Mouse (Mus musculus): Measurements from ENCODE around the gene Ccr7. TPM values are rescaled to one million over a fixed set of nuclear protein-coding genes. Genes with fewer than 3 reads are reported as not detected.

Ccr7 gene
- not detected in 2 replicates for polyA plus RNA-seq (2015; fragmentation: Nextera tagmentation; extraction: Ambion mirVana)

DNA sequence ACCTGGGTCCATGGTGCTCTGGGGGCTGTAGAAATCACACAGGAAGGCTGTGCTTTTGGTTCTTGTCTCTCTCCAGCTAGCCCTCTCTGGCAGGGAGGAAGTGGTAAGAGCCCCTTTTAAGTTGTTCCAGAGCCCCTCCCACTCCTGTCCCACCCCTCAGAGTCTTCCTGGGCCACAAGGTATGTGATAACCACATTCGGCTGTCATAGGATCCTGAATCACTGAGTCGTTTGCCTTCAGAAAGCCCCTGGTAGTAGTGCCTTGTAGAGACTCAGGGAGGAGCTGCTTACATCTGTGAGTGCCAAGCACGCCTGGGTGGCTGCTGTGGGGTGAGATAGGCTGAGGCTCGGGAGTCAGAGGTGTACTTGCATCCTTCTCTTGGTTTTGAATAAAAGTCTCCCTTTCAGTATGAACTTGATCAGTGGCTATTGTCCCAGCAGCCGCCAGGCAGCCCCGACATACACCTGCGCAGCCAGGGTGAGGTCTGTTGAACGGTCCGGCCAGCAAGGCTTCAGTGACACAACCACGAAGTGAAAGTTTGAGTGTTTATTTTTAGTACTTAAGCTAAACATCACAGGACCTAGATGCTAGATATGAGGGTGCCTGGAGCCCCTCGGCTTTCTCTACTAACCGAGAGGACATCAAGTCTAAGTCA lies at the start of gene Ccr7:
Gene Ccr7 (minus strand): TSS at position 91 of the 655 bp plus-strand sequence.
- ATAC-seq (ENCODE audit: low FRiP score): no peak
- Histone ChIP-seq H3K4me3 (no peak within 1 kb of the TSS), H3K4me1 (replicated peaks) (no peaks in the 10 kb centered on the region), H3K27ac (no peak within 1 kb of the TSS), H3K4me2 (no peak within 1 kb of the TSS), H3K36me3 (no peaks in the 10 kb centered on the region), H3K9ac (no peak within 1 kb of the TSS; the same call in 1 of the 2 replicates), H3K9me3 (no peaks in the 10 kb centered on the region), H3K27me3 (peaks cover 6% of the 10 kb centered on the region; the same call in 1 of the 2 replicates)
- 81% methylated on average over 12 of the region's 12 CpGs for WGBS

DNA sequence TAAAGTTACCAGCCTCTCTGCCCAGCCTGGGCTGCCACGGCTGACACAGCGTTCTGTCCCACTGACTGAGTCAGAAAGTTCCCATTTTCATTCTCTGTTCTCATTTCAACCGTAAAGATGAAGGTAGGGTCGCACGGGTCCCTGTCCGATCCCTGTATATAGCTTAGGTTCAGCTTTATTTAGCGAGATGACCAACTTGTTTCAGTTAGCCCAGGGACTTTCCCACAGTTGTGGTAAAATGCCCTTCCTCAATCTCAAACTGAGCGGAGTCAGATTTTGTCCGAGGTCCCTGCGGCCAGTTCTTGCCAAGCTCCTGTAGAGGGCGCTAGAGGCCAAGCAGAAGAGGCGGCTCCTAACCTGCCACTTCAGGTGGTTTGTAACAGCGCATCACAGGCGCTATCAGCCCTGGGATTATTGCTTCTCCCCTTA lies 34.3 kb upstream of the Ccr7 start:
- Histone ChIP-seq H3K9me3 (no peaks in the 10 kb centered on the region), H3K27ac (no peak overlapping the region), H3K4me3 (no peak overlapping the region), H3K4me2 (no peak overlapping the region), H3K36me3 (no peaks in the 10 kb centered on the region), H3K27me3 (peaks cover 9% of the 10 kb centered on the region; the same call in 1 of the 2 replicates), H3K4me1 (replicated peaks) (no peaks in the 10 kb centered on the region), H3K9ac (no peak overlapping the region)
- no peak for ATAC-seq (ENCODE audit: low FRiP score)
- 24% methylated on average over 14 of the region's 14 CpGs for WGBS

DNA sequence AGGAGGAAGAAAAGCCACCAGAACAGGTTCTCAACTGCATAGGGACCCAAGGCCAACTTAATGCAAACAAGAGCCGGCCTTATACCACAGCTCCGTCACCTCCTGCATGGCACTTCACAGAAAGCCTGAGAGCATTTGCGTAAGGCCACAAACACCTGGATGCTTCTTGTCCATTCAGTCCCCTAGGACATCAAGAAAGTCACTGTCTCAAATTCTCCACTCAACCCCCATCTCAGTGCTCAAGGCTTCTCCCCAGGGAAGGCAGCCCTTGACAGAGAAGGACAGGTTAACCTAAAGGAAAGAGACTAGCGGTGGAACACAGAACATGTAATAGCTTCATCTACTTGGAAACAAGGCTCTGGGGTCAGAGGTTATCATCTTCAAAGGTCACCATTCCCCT lies 32.5 kb upstream of the Ccr7 start:
- ATAC-seq (ENCODE audit: low FRiP score): no peak
- no peaks in the 10 kb centered on the region for H3K36me3 ChIP-seq
- no peak overlapping the region for H3K27ac ChIP-seq
- no peak overlapping the region for H3K4me2 ChIP-seq
- 0 out of 2 replicates have a peak, but pooled peaks cover 4% of the 10 kb centered on the region for H3K4me1 ChIP-seq (replicated peaks)
- 92% methylated on average over 4 of the region's 4 CpGs for WGBS
- peaks cover 9% of the 10 kb centered on the region; the same call in 1 of the 2 replicates for H3K27me3 ChIP-seq
- no peaks in the 10 kb centered on the region for H3K9me3 ChIP-seq
- no peak overlapping the region for H3K9ac ChIP-seq
- no peak overlapping the region for H3K4me3 ChIP-seq

DNA sequence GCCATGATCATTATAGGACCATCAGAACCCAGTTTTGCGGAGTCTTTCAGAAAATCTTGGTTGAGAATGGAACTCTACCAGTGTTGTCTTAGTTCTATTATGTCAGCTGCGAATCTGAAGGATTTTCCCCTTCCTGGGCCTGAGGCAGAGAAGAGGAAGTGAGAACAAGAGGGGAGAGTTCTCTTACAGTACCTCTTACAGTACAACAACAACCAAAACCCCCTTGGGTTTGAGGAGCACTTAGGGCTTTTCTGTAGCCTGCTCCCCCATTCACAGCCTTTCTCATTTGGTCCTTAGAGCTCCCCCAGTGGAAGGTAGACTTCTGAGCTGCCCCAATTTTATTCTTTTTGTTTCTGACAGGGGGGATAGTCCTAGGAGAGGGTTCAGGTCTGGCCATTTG lies 32.0 kb upstream of the Ccr7 start:
- no peaks in the 10 kb centered on the region for H3K9me3 ChIP-seq
- no peak for ATAC-seq (ENCODE audit: low FRiP score)
- 0 out of 2 replicates have a peak, but pooled peaks cover 4% of the 10 kb centered on the region for H3K4me1 ChIP-seq (replicated peaks)
- no peak overlapping the region for H3K27ac ChIP-seq
- H3K9ac ChIP-seq: no peak overlapping the region
- 83% methylated on average over 2 of the region's 2 CpGs for WGBS
- H3K36me3 ChIP-seq: no peaks in the 10 kb centered on the region
- H3K27me3 ChIP-seq: peaks cover 9% of the 10 kb centered on the region; the same call in 1 of the 2 replicates
- H3K4me2 ChIP-seq: no peak overlapping the region
- no peak overlapping the region for H3K4me3 ChIP-seq

DNA sequence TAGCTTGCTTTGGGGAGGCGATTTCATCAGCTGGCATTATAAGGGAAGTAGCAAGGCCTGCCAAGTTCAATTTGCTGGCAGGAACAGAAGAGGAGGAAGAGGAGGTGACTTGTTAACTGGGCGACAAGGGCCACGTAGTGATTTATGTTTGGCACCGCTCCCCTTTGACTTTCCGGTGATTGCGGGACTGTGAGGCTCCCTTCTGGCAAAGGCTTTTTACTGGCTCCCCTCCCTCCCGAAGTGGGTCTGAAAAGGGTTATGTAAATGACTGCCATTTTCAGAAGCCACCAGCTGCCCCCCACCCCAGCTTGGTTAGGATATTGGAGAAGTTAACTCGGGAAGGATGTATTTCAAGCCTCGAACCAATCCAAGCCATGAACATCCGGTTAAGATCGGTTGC lies 27.7 kb upstream of the Ccr7 start:
- no peak overlapping the region for H3K4me2 ChIP-seq
- H3K27ac ChIP-seq: no peak overlapping the region
- H3K9me3 ChIP-seq: no peaks in the 10 kb centered on the region
- H3K9ac ChIP-seq: no peak overlapping the region
- 60% methylated on average over 11 of the region's 11 CpGs for WGBS
- 0 out of 2 replicates have a peak, but pooled peaks cover under 1% of the 10 kb centered on the region for H3K27me3 ChIP-seq
- H3K4me1 ChIP-seq (replicated peaks): 0 out of 2 replicates have a peak, but pooled peaks cover 4% of the 10 kb centered on the region
- ATAC-seq (ENCODE audit: low FRiP score): no peak
- no peaks in the 10 kb centered on the region for H3K36me3 ChIP-seq
- no peak overlapping the region for H3K4me3 ChIP-seq

DNA sequence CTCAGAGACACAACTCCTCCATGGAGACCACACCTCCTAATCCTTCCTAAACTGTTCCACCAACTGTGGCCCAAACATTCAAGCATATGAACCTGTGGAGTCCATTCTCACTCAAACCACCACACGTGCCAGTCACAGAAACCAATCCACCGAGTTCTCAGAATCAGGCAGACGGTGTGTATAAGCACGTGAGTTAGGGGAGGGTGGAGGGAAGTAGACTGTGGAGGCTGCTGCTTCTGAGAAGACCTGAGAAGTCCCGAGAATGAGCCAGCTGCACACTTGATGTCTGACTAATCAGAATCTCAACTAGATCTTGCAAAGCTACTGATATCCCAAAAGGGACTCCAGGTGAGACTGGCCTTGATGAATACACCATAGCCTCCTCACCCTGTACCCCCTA lies 25.2 kb upstream of the Ccr7 start:
- Histone ChIP-seq H3K4me3 (no peak overlapping the region), H3K27me3 (no peaks in the 10 kb centered on the region), H3K4me2 (no peak overlapping the region), H3K4me1 (replicated peaks) (0 out of 2 replicates have a peak, but pooled peaks cover 4% of the 10 kb centered on the region), H3K9ac (no peak overlapping the region), H3K27ac (no peak overlapping the region), H3K36me3 (no peaks in the 10 kb centered on the region), H3K9me3 (no peaks in the 10 kb centered on the region)
- 90% methylated on average over 5 of the region's 5 CpGs for WGBS
- ATAC-seq (ENCODE audit: low FRiP score): no peak

DNA sequence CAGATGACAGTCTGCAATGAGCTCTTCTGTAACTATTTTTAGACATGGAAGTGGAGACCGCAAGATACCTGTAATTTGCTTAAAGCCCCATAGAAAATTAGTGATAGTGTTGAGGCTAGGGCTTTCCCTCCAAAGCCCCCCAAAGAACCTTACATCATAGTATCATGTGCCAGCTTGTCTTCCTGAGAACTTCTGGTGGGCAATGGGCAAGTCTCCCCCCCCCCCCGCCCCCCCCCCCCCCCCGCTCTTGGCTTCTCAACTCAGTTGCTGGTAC lies 23.0 kb upstream of the Ccr7 start:
- Histone ChIP-seq H3K36me3 (no peaks in the 10 kb centered on the region), H3K4me3 (no peak overlapping the region), H3K9ac (no peak overlapping the region), H3K27ac (no peak overlapping the region), H3K4me1 (replicated peaks) (0 out of 2 replicates have a peak, but pooled peaks cover 4% of the 10 kb centered on the region), H3K4me2 (no peak overlapping the region), H3K9me3 (no peaks in the 10 kb centered on the region), H3K27me3 (no peaks in the 10 kb centered on the region)
- no peak for ATAC-seq (ENCODE audit: low FRiP score)
- WGBS: 97% methylated on average over 1 of the region's 3 CpGs

DNA sequence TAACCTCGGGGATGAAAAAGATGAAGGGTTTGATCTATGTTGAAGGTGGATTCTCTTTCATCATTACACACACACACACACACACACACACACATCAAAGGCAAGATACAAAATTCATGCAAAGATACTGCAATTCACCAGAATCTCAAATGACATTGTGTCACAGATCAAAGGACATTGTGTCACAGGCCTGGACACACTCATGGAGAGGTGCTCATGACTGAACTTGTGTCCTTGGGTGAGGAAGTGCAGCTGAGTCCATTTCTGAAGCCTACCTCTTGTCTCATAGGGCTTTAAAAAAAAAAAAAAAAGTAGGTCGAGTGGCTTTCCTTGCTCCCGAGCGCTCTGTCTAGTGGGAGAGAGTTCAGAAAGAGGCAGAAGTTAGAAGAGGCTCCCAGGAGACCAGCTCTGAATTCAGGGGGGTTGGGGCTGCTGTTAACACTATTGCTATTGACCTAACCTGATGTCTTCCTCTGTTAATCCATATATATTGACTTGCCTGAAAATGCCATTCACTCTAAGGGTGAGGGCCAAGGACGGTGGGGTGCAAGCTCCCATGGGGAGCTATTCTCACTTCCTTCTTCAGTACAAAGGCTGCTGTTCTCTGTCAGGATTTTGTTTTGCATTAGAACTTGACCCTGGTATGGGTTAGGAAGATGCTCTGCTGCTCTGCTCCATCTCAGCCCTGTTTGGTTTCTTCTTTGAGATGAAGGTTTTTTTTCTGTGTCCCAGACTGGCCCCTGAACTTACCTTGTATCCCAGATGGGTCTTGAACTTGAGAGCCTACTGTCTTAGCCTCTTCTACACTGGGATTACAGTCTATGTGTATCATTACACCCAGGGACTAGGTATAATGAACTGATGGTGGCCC lies 22.4 kb upstream of the Ccr7 start:
- no peaks in the 10 kb centered on the region for H3K4me1 ChIP-seq (replicated peaks)
- WGBS: 66% methylated on average over 5 of the region's 5 CpGs
- ATAC-seq (ENCODE audit: low FRiP score): no peak
- no peak overlapping the region for H3K27ac ChIP-seq
- no peaks in the 10 kb centered on the region for H3K9me3 ChIP-seq
- no peak overlapping the region for H3K9ac ChIP-seq
- H3K27me3 ChIP-seq: no peaks in the 10 kb centered on the region
- no peaks in the 10 kb centered on the region for H3K36me3 ChIP-seq
- no peak overlapping the region for H3K4me2 ChIP-seq
- H3K4me3 ChIP-seq: no peak overlapping the region

DNA sequence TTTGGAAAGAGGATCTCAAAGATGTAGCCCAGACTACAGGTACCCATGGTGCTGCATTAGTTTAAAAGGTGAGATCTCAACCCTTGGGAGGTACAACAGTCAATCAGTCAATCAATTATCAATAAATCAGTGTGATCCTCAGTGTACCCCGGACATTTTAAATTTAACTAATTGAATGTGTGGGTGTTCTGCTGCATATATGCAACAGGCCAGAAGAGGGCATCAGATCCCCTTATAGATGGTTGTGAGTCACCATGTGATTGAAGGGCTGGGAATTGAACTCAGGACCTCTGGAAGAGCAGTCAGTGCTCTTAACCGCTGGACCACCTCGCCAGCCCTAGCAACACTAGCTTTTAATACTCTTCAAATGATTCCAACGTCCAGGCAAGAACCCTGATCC lies 17.1 kb upstream of the Ccr7 start:
- Histone ChIP-seq H3K27me3 (no peaks in the 10 kb centered on the region), H3K9me3 (no peaks in the 10 kb centered on the region), H3K4me3 (no peak overlapping the region), H3K27ac (no peak overlapping the region), H3K4me1 (replicated peaks) (no peaks in the 10 kb centered on the region), H3K4me2 (no peak overlapping the region), H3K36me3 (no peaks in the 10 kb centered on the region), H3K9ac (no peak overlapping the region)
- WGBS: 84% methylated on average over 4 of the region's 4 CpGs
- ATAC-seq (ENCODE audit: low FRiP score): no peak

DNA sequence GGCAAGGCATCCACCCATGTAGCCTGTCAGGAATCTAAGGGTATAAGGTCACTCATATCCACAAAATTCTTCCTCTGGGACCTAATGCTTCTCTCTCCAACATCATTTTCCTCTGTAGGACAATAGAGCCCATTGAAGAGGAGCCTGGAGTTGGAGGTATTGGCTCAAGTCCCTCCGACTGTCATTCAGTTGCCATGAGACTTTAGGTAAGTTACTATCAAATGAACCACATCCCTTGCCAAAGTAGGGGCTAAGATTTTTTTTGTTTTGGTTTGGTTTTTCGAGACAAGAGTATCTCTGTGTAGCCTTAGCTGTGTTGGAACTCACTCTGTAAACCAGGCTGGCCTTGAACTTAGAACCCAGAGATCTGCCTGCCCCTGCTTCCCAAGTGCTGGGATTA lies 16.6 kb upstream of the Ccr7 start:
- WGBS: 81% methylated on average over 2 of the region's 2 CpGs

DNA sequence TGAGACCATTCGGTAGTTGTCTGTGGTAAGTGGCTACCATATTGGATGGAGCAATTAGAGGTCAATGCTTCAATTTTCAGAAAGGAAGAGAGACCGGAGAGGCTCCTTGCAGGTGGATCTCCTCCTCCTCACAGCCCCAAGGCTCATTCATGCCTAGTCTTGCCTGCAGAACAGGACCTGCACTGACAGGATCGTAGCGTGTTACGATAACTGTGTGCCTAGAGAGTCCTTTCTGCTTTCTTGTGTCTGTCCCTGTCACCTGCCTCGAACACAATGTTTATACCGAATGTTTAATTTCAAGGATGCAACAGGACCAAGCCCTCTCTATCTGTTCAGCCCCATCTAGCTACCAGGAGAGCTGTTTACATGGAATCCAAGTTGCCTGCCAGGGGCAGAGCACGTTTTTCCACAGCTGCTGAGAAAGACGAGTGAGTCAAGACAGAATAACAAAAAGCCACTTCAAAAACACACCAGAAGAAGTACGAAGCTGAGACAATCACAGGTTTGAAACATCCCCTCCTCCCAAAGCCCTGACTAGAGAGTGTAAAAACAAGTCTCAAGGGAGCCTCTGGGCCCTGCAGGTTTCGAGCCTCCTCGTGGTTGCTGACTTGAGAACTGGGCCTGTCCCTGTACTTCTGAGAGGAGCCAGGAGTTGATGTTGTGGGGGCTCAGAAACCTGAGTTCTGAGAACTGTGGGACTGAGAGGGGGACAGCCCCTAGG lies 15.8 kb upstream of the Ccr7 start:
- Histone ChIP-seq H3K27me3 (no peaks in the 10 kb centered on the region), H3K27ac (no peak overlapping the region), H3K9ac (no peak overlapping the region), H3K4me1 (replicated peaks) (no peaks in the 10 kb centered on the region), H3K36me3 (no peaks in the 10 kb centered on the region), H3K4me2 (no peak overlapping the region), H3K4me3 (no peak overlapping the region), H3K9me3 (no peaks in the 10 kb centered on the region)
- WGBS: 82% methylated on average over 12 of the region's 12 CpGs
- ATAC-seq (ENCODE audit: low FRiP score): no peak

More for the DNA sequence above, 16.6 kb upstream of the Ccr7 start:
- Histone ChIP-seq H3K4me3 (no peak overlapping the region), H3K4me1 (replicated peaks) (no peaks in the 10 kb centered on the region), H3K27me3 (no peaks in the 10 kb centered on the region), H3K36me3 (no peaks in the 10 kb centered on the region), H3K9ac (no peak overlapping the region), H3K4me2 (no peak overlapping the region), H3K9me3 (no peaks in the 10 kb centered on the region), H3K27ac (no peak overlapping the region)
- no peak for ATAC-seq (ENCODE audit: low FRiP score)

DNA sequence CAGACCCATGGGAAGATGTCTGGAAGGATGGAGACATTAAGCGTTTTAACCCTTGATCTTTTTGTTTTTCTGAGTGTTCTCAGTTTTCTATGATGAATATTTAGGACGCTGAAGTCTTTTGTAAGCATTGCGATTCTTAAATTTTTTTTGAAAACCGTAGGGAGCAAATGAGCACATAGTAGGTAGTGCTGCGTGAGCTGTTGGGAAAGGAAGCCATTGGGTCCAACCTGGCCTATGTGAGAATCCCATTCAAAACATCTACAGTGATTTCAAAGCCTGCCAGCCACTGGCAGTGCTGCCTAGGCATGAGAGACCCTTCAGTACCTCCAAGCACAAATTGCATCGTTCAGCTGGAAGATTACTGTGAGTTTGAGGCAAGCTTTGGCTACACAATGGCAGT lies 15.1 kb upstream of the Ccr7 start:
- Histone ChIP-seq H3K4me1 (replicated peaks) (no peaks in the 10 kb centered on the region), H3K9me3 (no peaks in the 10 kb centered on the region), H3K9ac (no peak overlapping the region), H3K27ac (no peak overlapping the region), H3K4me3 (no peak overlapping the region), H3K4me2 (no peak overlapping the region), H3K36me3 (no peaks in the 10 kb centered on the region), H3K27me3 (no peaks in the 10 kb centered on the region)
- 92% methylated on average over 6 of the region's 6 CpGs for WGBS
- ATAC-seq (ENCODE audit: low FRiP score): no peak
